Mouse (Mus musculus): ENCODE data around the gene Chid1.

GRCm38 (mm10) chr7:141457986-141458660, 81.5 kb downstream of the Chid1 start:
- peak; percentile 47 for TF ChIP-seq CTCF (IDR thresholded peaks at IDR 0.05; ENCODE audit: low read depth)
- no peak for TF ChIP-seq EP300 (IDR thresholded peaks at IDR 0.05; ENCODE audit: low read depth)
